Mouse (Mus musculus) CD8-positive naive resting alpha-beta T cell, adult 2 months (primary cell): ENCODE results near the gene Nbeal2.

Experiments
- DNase-seq, 2 experiments: peaks; one replicate each; pipeline ENCODE4 v3.0.0; 2022; ENCODE audit warnings: low read depth in 2 of 2, low spot score in 2 of 2

Nbeal2 gene

GRCm38 (mm10) chr9:110676492-110676911, 22.5 kb upstream of the Nbeal2 start:
- DNase-seq = no peak

- DNase-seq = no peak
Observed at GRCm38 (mm10) chr9:110673107-110673752, 19.3 kb upstream of the Nbeal2 start.

- no peak for DNase-seq
Observed at GRCm38 (mm10) chr9:110672462-110673106, 18.6 kb upstream of the Nbeal2 start.

- DNase-seq = no peak
Observed at GRCm38 (mm10) chr9:110669785-110670184, 15.8 kb upstream of the Nbeal2 start.

- DNase-seq = no peak
Observed at GRCm38 (mm10) chr9:110668601-110669293, 14.8 kb upstream of the Nbeal2 start.

- no peak for DNase-seq
Observed at GRCm38 (mm10) chr9:110667219-110667836, 13.4 kb upstream of the Nbeal2 start.

GRCm38 (mm10) chr9:110666374-110666773, 12.4 kb upstream of the Nbeal2 start:
- DNase-seq = no peak

DNA sequence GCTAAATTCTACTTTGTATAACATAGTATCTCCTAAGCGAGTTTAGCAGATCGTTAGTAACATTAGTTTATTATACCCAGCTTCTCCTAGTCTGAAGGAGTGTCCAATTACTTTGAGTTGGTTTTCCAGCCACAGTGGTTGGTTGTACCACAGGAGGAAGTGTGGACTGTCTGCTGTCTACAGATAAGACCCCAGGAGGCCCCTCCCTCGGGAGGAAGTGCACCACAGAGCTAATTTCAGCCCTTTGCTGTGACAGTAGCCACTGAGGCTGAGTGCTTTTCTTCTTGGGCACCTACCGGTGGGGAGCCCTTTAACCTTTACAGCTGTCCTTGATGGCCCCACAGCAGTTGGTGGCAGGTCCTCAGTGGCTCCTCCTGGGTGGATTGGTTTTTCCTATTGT, 12.0 kb upstream of the Nbeal2 start:
- DNase-seq = no peak

DNA sequence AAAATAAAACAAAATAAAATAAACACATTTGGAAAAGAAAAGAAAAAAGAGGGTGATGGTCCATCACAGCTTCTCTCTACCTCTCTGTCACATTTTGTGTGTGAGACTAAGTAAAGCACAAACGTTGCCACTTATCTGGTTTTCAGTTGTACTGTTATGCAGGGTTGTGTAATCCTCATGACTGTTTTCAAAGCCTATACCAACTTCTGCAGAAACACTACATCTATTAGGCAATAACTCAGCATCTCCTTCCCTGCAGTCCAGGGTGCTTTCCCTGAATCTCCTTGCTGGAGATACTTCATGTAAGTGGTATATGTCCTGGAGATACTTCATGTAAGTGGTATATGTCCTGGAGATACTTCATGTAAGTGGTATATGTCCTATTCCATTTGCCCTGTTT, 8.9 kb upstream of the Nbeal2 start:
- no peak for DNase-seq

GRCm38 (mm10) chr9:110660856-110661612, 7.1 kb upstream of the Nbeal2 start:
- no peak for DNase-seq

DNA sequence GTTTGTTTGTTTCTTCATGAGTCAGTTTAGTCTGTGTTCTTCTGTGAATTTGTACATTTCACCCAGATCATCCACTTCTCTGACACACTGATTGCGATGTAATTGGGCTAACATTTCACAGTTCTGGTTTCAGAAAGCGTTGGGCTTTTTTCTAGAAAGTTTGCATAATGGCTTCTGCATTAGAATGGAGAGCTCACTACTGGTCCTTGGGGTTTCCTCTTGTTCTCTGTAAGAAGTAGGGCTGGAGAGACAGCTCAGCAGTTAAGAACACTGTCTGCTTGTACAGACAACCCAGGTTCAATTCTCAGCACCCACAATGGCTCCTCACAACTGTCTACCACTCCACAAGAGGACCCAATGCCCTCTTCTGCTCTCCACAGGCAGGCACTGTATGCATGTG, 6.2 kb upstream of the Nbeal2 start:
- no peak for DNase-seq

GRCm38 (mm10) chr9:110659521-110659920, 5.6 kb upstream of the Nbeal2 start:
- no peak for DNase-seq

- no peak for DNase-seq
Observed at GRCm38 (mm10) chr9:110657474-110658078, 3.6 kb upstream of the Nbeal2 start.

- peak; percentile 92 to 93 for DNase-seq
Observed at GRCm38 (mm10) chr9:110656249-110657221, 2.6 kb upstream of the Nbeal2 start, which contains the start of gene Ccdc12. Ccdc12 (plus strand) TSS chr9:110656503.

DNA sequence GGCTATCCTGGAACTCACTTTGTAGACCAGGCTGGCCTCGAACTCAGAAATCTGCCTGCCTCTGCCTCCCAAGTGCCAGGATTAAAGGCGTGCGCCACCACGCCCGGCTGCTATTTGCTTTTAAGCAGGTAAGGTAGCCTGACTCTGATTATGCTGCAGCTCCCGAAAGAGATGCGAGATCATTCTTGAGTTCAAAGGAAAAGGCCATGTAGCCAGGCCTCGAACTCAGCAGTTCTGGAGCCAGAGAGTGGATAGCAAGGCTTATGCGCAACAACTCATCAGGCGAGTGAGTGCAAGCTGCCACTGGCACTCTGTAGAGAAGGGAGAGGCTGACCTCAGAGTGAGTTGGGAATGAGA, 1.7 kb upstream of the Nbeal2 start:
- no peak for DNase-seq

DNA sequence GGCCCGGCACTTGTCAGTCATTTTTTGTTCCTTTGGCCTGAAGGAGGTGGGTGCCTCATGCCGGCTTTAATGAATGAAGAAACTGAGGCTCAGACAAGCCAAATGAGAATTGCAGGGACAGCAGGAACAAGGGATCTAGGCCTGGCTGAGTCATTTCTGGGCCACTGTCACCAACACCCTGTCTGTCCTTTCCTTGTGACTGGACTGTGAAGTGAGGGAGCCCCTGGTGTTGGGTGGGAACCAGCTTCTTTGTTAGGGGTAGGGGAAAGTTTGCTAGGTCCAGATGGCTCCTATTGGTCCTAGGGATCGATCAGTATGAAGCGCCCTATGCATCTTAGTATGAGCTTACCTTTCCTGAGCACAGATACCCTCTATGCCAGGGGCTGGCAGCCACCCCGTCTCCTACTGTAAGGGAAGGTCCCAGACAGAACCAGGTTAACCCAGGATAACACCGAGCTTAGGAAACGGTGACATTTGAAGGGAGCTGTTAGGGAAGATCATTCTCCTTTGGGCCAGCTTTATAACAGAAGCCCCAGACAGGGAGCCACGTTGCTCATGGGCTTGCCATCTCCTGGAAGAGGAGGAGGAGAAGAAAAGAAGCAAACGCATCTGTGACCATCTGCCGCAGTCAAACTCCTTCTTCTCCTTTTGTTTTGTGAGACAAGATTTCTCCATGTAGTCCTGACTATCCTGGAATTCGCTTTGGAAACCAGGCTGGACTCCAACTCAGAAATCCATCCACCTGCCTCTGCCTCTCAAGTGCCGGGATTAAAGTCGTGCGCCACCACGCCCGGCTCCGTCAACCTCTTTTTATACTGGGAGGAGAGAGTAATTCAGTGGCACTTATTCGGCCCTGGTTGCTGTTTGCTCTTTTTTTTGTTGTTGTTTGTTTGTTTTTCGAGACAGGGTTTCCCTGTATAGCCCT, 1.0 kb upstream of the Nbeal2 start:
- DNase-seq = no peak

- DNase-seq = no peak
Observed at GRCm38 (mm10) chr9:110652963-110653654, 852 bp downstream of the Nbeal2 start.
